Mouse (Mus musculus) midbrain, postnatal 0 days (tissue): ENCODE measurements around the gene Gm49393. TPM values are rescaled to one million over a fixed set of nuclear protein-coding genes. Genes with fewer than 3 reads are reported as not detected.
A peak's percentile ranks its signal among the peaks of the same experiment; 100 is the strongest.

ENCODE experiments used
- ATAC-seq: fragments of 200-750 bp; cut with Nextera tagmentation; 2 replicates; pipeline ENCODE4 v1.8.0; 2017; ENCODE audit warnings: moderate number of reproducible peaks, mild to moderate bottlenecking, moderate TSS enrichment, moderate library complexity; ENCODE audit not compliant: low FRiP score
- DNase-seq: peaks from one replicate; pipeline ENCODE4 v3.0.0-alpha.2; 2015; ENCODE audit warnings: low spot score
- H3K27ac ChIP-seq: fragments of 300-500 bp; sonication (generic); 2 replicates; pipeline ENCODE4 v1.5.1; 2014; ENCODE audit warnings: low read depth, mild to moderate bottlenecking, low read length, mixed read lengths
- H3K27me3 ChIP-seq: fragments of 300-500 bp; sonication (generic); 2 replicates; pipeline ENCODE4 v1.6.1; 2014; ENCODE audit warnings: low read length, control low read depth, mixed read lengths; ENCODE audit not compliant: insufficient read depth
- H3K36me3 ChIP-seq: fragments of 300-500 bp; sonication (generic); 2 replicates; pipeline ENCODE4 v1.6.1; 2014; ENCODE audit warnings: low read length, control low read depth, mixed read lengths; ENCODE audit not compliant: insufficient read depth
- H3K4me1 ChIP-seq: fragments of 300-500 bp; sonication (generic); 2 replicates; pipeline ENCODE4 v1.6.1; 2014; ENCODE audit warnings: mild to moderate bottlenecking, control low read depth, antibody characterized with exemption, low read length, mixed read lengths; ENCODE audit not compliant: insufficient read depth
- H3K4me2 ChIP-seq: fragments of 300-500 bp; sonication (generic); 2 replicates; pipeline ENCODE4 v1.6.1; 2014; ENCODE audit warnings: low read depth, mild to moderate bottlenecking, low read length, mixed read lengths; ENCODE audit not compliant: poor library complexity, severe bottlenecking
- H3K4me3 ChIP-seq: fragments of 300-500 bp; sonication (generic); 2 replicates; pipeline ENCODE4 v1.5.1; 2014; ENCODE audit warnings: low read depth, mild to moderate bottlenecking, low read length, moderate library complexity
- H3K9ac ChIP-seq: fragments of 300-500 bp; sonication (generic); replicated peaks from 2 replicates; pipeline ENCODE4 v1.6.1; 2014; ENCODE audit warnings: mild to moderate bottlenecking, low read length, moderate library complexity, mixed read lengths; ENCODE audit not compliant: poor library complexity, severe bottlenecking
- H3K9me3 ChIP-seq: fragments of 300-500 bp; sonication (generic); 2 replicates; pipeline ENCODE4 v1.6.1; 2016; ENCODE audit warnings: low read length, control low read depth
- CTCF ChIP-seq: IDR thresholded peaks from 2 replicates; pipeline ENCODE4 v1.5.1; 2016; ENCODE audit warnings: antibody characterized with exemption, mild to moderate bottlenecking
- WGBS: fragments of 180-500 bp; shearing (Covaris S2); extraction: QIAGEN DNeasy Blood & Tissue Kit; methylation state at CpG from one replicate; pipeline ENCODE4 v1.1.7; 2014; 5-methylcytosine and 5-hydroxymethylcytosine counted together
- polyA plus RNA-seq: library from polyadenylated mRNA; unstranded; fragments of >200 nt; fragmentation: Nextera tagmentation; extraction: Ambion mirVana; gene quantifications from 2 replicates; pipeline ENCODE4 v1.2.1, GENCODE M21; 2015
- total RNA-seq: library from RNA; depleted of rRNA; stranded (reverse); fragments of >200 nt; gene quantifications from 2 replicates; pipeline ENCODE4 v1.2.3, GENCODE M21; 2014

Gm49393 gene
- total and polyA plus RNA-seq, 2 experiments from 2014 or later, result not detected

DNA sequence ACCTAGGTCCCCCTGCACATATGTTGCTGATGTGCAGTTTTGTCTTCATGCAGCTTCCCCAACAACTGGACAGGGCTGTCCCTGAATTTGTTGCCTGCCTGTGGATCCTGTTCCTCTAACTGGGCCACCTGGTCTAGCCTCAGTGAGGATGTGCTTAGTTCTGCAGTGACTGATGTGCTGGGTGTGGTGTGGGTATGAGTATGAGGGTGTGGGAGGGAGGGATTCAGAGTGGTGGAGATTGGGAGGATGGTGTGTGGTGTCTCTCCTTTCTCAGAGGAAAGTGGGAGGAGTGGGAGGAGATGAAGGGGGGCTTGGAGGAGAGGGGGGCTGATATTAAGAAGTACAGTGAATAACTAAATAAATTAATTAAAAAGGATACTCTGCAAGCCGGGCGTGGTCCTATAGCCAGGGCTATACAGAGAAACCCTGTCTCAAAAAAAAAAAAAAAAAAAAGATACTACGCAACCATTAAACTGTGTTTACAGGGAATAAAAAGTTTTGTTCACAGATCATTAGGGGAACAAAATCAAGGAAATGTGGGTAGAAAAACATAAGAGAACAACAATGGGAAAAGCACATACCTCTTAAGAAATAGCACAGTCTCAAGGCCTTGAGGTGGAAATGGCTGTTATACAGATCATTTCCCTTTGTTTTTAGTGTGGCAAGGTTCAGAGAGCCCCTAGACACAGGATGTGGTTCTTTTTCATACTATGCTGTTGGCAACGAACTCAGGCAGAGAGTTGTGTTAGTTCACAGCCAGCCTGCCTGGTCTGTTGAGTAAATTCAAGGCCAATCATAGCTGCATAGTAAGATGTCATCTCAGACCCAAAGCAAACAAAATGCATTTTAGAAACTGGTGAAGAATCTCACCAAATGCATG, 86.9 kb downstream of the Gm49393 start:
- Histone ChIP-seq H3K4me3 (no peak overlapping the region), H3K9me3 (no peaks in the 10 kb centered on the region), H3K27me3 (no peaks in the 10 kb centered on the region), H3K9ac (no peak overlapping the region), H3K36me3 (no peaks in the 10 kb centered on the region), H3K27ac (no peak overlapping the region), H3K4me1 (no peaks in the 10 kb centered on the region), H3K4me2 (no peak overlapping the region)
- 82% methylated on average over 4 of the region's 4 CpGs for WGBS
- DNase-seq (no peak), ATAC-seq (no peak)
- TF ChIP-seq CTCF, result no peak

DNA sequence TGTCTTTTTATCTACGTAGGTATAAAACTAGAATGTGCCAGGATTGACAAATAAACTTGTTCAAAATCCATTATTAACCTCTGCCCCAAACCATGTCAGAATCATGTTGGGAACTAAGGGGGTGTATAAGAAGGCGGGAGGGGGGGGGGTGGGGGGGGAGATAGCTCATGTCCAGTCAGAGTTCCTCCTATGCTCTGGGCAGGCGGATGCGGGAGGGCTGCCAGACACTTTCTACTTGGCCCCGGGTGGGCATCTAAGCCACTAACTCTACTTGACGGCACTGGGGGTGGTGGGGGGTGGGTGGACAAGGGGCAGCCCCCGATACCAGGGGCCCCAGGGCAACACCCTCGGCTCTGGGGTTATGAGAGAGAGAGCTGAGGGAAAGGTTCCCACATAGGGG, 92.2 kb downstream of the Gm49393 start:
- ATAC-seq, result no peak
- Histone ChIP-seq H3K36me3 (no peaks in the 10 kb centered on the region), H3K27ac (no peak overlapping the region), H3K27me3 (no peaks in the 10 kb centered on the region), H3K4me2 (no peak overlapping the region), H3K4me1 (no peaks in the 10 kb centered on the region), H3K4me3 (no peak overlapping the region), H3K9me3 (no peaks in the 10 kb centered on the region), H3K9ac (no peak overlapping the region)
- TF ChIP-seq CTCF, result no peak
- WGBS, result 79% methylated on average over 8 of the region's 8 CpGs
- DNase-seq, result no peak

DNA sequence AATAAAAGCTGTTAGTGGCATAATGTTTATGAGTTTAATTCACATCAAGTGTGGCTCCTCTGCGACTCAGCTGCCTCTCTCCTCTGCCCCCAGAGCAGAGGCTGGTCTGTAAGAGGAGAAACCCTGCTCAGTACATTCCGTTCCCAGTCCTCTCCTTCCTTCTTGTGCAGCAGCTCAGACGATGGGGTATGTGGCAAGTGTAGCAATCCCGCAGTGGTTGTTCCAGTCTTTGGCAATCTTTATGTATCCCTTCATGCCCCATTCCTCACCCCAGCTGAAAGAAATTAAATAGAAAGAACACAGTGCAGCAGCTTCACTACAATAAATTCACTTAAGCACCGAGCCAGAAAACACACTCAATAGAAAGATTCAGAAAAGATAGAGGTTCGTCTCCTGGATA, 92.7 kb downstream of the Gm49393 start:
- no peaks in the 10 kb centered on the region for H3K27me3 ChIP-seq
- no peak overlapping the region for H3K27ac ChIP-seq
- ATAC-seq, result no peak
- DNase-seq, result peak; percentile 4
- WGBS, result 86% methylated on average over 6 of the region's 6 CpGs
- H3K4me3 ChIP-seq, result no peak overlapping the region
- no peaks in the 10 kb centered on the region for H3K36me3 ChIP-seq
- H3K9ac ChIP-seq, result no peak overlapping the region
- no peak for TF ChIP-seq CTCF
- no peaks in the 10 kb centered on the region for H3K4me1 ChIP-seq
- no peaks in the 10 kb centered on the region for H3K9me3 ChIP-seq
- no peak overlapping the region for H3K4me2 ChIP-seq

DNA sequence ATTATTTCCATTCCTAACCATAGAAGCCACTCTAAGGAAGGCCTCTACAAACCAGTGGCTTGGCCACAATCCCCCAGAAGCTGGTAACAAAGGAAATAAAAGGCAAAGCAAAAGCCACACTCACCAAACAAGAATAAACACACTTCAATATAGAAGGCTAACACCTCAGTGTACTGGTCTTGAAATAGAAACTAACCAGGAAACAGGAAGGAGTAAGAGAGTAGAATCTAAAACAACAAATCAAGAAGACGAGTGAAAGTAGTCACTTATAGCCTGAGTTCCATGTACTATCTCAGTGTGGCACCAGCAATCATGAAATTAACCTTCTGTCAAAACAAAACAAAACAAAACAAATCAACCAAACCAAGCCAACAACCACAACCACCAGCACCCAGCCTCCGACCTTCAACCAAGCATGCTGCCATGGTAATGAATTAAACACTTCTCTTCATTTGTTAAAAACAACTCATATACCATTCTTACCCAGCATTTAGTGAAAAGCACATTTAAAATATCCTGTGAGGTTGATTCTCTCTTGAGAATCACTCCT, 96.0 kb downstream of the Gm49393 start:
- ATAC-seq (no peak), DNase-seq (no peak)
- WGBS, result 78% methylated on average over 2 of the region's 2 CpGs
- Histone ChIP-seq H3K4me2 (no peak overlapping the region), H3K36me3 (no peaks in the 10 kb centered on the region), H3K4me3 (no peak overlapping the region), H3K9me3 (no peaks in the 10 kb centered on the region), H3K27ac (no peak overlapping the region), H3K9ac (no peak overlapping the region), H3K27me3 (no peaks in the 10 kb centered on the region), H3K4me1 (no peaks in the 10 kb centered on the region)
- TF ChIP-seq CTCF, result no peak

DNA sequence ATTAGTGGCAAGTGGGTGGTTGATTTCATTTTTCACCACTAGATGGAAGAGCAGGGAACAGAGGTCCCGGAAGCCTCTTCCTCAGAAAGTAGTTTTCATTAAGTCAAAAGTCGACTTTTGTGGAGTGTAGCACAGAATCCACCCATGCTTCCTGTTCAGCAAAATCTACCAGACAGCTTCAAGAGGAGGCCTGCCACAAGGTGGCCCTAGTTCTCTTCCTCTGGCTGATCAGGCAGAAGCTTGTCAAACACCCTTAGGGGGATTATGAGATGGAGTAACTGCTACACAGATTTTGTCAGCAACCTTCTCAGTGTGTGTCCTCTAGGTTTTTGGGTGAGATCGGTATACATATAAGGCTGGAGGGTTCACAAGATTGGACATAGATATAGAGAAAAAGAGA, 109.3 kb downstream of the Gm49393 start:
- H3K4me2 ChIP-seq, result no peak overlapping the region
- H3K4me1 ChIP-seq, result no peaks in the 10 kb centered on the region
- no peaks in the 10 kb centered on the region for H3K9me3 ChIP-seq
- no peak overlapping the region for H3K4me3 ChIP-seq
- H3K27me3 ChIP-seq, result no peaks in the 10 kb centered on the region
- no peak for ATAC-seq
- H3K36me3 ChIP-seq, result no peaks in the 10 kb centered on the region
- 70% methylated on average over 3 of the region's 3 CpGs for WGBS
- no peak overlapping the region for H3K27ac ChIP-seq
- peak; percentile 2 for DNase-seq
- no peak overlapping the region for H3K9ac ChIP-seq
- peak; percentile 44; the same call in 1 of the 2 replicates for TF ChIP-seq CTCF

DNA sequence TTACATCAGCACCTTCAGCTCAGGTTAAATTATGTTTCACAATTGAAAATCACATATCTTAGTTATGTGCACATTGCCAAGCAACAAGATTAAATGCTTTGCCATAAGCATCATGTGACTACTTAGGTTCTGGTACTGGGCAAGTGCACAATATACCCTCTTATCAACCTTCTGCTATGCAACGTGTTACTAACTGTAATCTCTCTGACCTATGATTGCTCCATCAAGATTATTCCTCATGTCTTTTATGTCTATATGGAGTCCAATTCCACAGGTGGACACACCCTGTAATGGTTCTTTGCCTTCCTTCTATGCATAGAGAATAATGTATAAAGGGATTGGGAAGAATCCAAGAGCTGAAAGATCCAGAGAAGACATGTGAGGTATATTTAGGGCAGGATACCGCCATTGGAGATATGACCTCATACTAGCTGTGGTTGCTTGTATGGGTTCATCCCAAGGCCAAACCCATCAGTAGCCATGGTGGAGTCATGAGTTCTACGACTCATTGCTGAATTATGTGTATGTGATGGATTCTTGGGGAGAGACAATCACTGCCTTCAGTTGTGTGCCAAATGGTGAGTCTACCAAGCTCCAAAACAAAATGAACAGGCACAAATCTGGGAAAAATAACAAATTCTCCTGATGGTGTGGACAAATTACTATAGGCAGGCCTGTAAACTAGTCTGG, 114.8 kb downstream of the Gm49393 start:
- ATAC-seq (no peak), DNase-seq (no peak)
- 78% methylated on average over 3 of the region's 3 CpGs for WGBS
- Histone ChIP-seq H3K4me2 (no peak overlapping the region), H3K27me3 (no peaks in the 10 kb centered on the region), H3K27ac (no peak overlapping the region), H3K36me3 (no peaks in the 10 kb centered on the region), H3K4me1 (no peaks in the 10 kb centered on the region), H3K4me3 (no peak overlapping the region), H3K9me3 (no peaks in the 10 kb centered on the region), H3K9ac (no peak overlapping the region)
- TF ChIP-seq CTCF, result no peak
